In genomic region chr9:21463138-21463590, GRCm38 (mm10) we compare ENCODE assay signal across 1 mouse cellular context.
A peak's percentile ranks its signal among the peaks of the same experiment; 100 is the strongest.
TF ChIP-seq lines count a peak whose summit lies in the region.

No protein-coding gene starts in this region.

TF ChIP-seq in CH12.LX, 34 proteins besides CTCF, POLR2A, EP300 and RAD21 (continued from another document):
- TF ChIP-seq TCF12 (IDR thresholded peaks at IDR 0.05; ENCODE audit: low read depth, low read length): peak; percentile 19; the same call in 1 of the 2 replicates
- no peak for TF ChIP-seq JUND (conservative IDR thresholded peaks at IDR 0.05; ENCODE audit: low read depth, low read length)
- TF ChIP-seq CHD1 (IDR thresholded peaks at IDR 0.05; ENCODE audit: low read depth, low read length): no peak
- TF ChIP-seq NRF1 (IDR thresholded peaks at IDR 0.05; ENCODE audit: low read depth, low read length): no peak
- TF ChIP-seq SIN3A (IDR thresholded peaks at IDR 0.05; ENCODE audit: low read length): no peak
- TF ChIP-seq MAX (IDR thresholded peaks at IDR 0.05; ENCODE audit: low read length): no peak
- no peak for TF ChIP-seq CHD2 (IDR thresholded peaks at IDR 0.05; ENCODE audit: low read length)
- no peak for TF ChIP-seq UBTF (IDR thresholded peaks at IDR 0.05; ENCODE audit: low read depth, low read length)
- TF ChIP-seq NELFE (IDR thresholded peaks at IDR 0.05; ENCODE audit: low read depth, low read length): no peak
- TF ChIP-seq ZMIZ1 (IDR thresholded peaks at IDR 0.05; ENCODE audit: low read depth, low read length): no peak
- TF ChIP-seq HCFC1 (IDR thresholded peaks at IDR 0.05; ENCODE audit: low read depth, low read length): no peak; the same call in 1 of the 2 replicates
- TF ChIP-seq ZC3H11A (IDR thresholded peaks at IDR 0.05; ENCODE audit: low read depth, low read length): no peak
